Comparison of ENCODE assay signal across 27 mouse cellular contexts in the genomic region with DNA sequence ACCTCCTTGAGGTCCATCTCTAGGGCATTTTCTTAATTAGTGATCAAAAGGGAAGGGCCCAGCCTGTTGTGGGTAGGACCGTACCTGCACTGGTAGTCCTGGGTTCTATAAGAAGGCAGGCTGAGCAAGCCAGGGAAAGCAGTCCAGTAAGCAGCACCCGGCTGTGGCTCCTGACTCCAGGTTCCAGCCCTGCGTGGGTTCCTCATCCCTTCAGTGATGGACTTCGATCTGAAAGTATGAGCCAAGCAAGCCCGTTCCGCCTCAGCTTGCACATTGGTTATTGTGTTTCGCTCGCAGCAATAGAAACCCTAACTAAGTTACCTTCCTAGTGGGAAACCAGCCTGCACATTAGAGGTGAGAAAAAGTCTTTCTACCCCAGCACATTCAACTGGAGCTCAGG. TPM values are rescaled to one million over a fixed set of nuclear protein-coding genes. Genes with fewer than 3 reads are reported as not detected.
"Had no signal": no experiment of that assay in that cellular context is flagged by ENCODE, and none has a peak within 500 bp of the region (broad histone marks: within the 10 kb centered on the region; RNA-seq: fewer than 3 reads in every experiment).

No protein-coding gene starts in this region.

- H3K4me2 ChIP-seq: intestine, embryonic 15.5 days; liver, embryonic 13.5 days; midbrain, embryonic 11.5 days had no signal

- H3K9me3 ChIP-seq: intestine, embryonic 15.5 days; liver, embryonic 13.5 days had no signal

- H3K27ac ChIP-seq: intestine, embryonic 15.5 days; left cerebral cortex, adult 2 months; liver, embryonic 13.5 days had no signal

- ATAC-seq: intestine, embryonic 15.5 days had no signal

- H3K4me3 ChIP-seq: intestine, embryonic 15.5 days; left cerebral cortex, adult 2 months; liver, embryonic 13.5 days had no signal

- H3K36me3 ChIP-seq: intestine, embryonic 15.5 days; liver, embryonic 13.5 days had no signal

- H3K4me1 ChIP-seq: intestine, embryonic 15.5 days; liver, embryonic 13.5 days had no signal

- H3K9ac ChIP-seq: intestine, embryonic 15.5 days; liver, embryonic 13.5 days had no signal

- DNase-seq: layer of hippocampus, postnatal 36 days; liver, embryonic 13.5 days; lung, adult 2 months; lung, postnatal 14 days; lung, postnatal 4 days; midbrain, embryonic 14.5 days; thymus, postnatal 25 days had no signal

RNA-seq across cellular contexts. Expression of a gene that starts 17.6 kb away (rescaled TPM):
- total RNA-seq: layer of hippocampus, adult 8-10 months; layer of hippocampus, postnatal 36 days; megakaryocyte progenitor cell, adult 5-6 weeks; megakaryocyte-erythroid progenitor cell, adult 5-6 weeks had no signal
- polyA plus RNA-seq: liver, adult 2 months; midbrain, embryonic 11.5 days had no signal

RNA-seq across cellular contexts. Expression of a gene that starts 43.5 kb away (rescaled TPM):
- total RNA-seq: megakaryocyte progenitor cell, adult 5-6 weeks had no signal

RNA-seq across cellular contexts. Expression of a gene that starts 45.6 kb away (rescaled TPM):
- total RNA-seq: layer of hippocampus, postnatal 10 days; layer of hippocampus, postnatal 36 days; left cerebral cortex, adult 2 months; left cerebral cortex, postnatal 10 days; left cerebral cortex, postnatal 36 days; megakaryocyte-erythroid progenitor cell, adult 5-6 weeks; midbrain, postnatal 0 days had no signal
- polyA plus RNA-seq: limb, embryonic 11.5 days; liver, adult 2 months; liver, embryonic 13.5 days; midbrain, embryonic 11.5 days; midbrain, embryonic 14.5 days; neural tube, embryonic 11.5 days had no signal

RNA-seq across cellular contexts. Expression of a gene that starts 50.6 kb away (rescaled TPM):
- total RNA-seq: layer of hippocampus, adult 8-10 months; layer of hippocampus, postnatal 10 days; layer of hippocampus, postnatal 36 days; left cerebral cortex, adult 2 months; left cerebral cortex, postnatal 10 days; left cerebral cortex, postnatal 36 days; liver, adult 2 months; megakaryocyte progenitor cell, adult 5-6 weeks; megakaryocyte-erythroid progenitor cell, adult 5-6 weeks; midbrain, postnatal 0 days had no signal
- polyA plus RNA-seq: intestine, embryonic 15.5 days; limb, embryonic 11.5 days; limb, embryonic 14.5 days; liver, adult 2 months; liver, embryonic 13.5 days; liver, embryonic 16.5 days; lung, adult 2 months; lung, embryonic 16.5 days; midbrain, embryonic 14.5 days; neural tube, embryonic 11.5 days; neural tube, embryonic 14.5 days; spleen, adult 2 months; stomach, embryonic 16.5 days; testis, adult 2 months had no signal
